Mouse (Mus musculus): ENCODE data around the gene Pum1. TPM values are rescaled to one million over a fixed set of nuclear protein-coding genes. Genes with fewer than 3 reads are reported as not detected.

Pum1 gene
- polyA plus RNA-seq (2014; fragmentation: Illumina TruSeq; extraction: RNeasy Lipid Tissue Mini Kit (QIAGEN cat#74804); ENCODE audit: low read depth, low replicate concordance), result 28.8 TPM

DNA sequence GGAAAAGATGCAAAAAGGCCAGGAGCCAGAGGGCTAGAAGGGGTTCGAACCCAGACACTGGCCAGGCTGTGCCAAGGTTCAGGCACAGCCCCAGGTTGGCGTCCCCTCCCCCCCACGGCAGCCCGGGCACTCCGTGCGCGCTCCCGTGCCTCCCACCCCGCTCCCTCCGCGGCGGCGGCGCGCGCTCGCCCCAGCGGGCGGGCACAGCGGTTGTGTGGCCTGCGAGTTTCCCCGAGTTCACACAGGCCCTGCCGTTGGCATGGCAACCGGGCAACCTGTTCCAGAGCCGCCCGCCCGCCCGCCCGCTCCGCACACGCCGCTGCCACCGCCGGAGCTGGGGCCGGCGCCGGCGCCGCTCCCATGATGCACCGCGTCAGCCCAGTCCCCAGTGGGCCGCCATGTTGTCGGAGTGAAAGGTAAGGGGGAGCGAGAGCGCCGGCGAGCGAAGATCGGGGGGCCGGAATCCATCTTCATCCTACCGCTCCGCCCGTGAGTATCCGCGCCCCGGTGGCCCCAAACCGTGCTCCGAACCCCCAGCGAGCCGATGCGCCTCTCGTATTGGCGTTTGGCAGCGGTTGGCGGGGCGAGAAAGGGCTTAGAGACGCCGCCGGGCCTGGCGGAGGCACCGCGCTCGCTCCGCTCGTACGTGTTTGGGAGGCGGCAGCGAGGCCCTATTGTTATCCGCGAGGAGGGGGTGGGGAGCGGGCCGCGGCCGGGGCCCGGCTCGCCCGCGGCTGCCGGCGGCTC, at the start of gene Pum1:
Gene Pum1, plus strand, starts transcription at position 343 of the 747 bp plus-strand sequence.

DNA sequence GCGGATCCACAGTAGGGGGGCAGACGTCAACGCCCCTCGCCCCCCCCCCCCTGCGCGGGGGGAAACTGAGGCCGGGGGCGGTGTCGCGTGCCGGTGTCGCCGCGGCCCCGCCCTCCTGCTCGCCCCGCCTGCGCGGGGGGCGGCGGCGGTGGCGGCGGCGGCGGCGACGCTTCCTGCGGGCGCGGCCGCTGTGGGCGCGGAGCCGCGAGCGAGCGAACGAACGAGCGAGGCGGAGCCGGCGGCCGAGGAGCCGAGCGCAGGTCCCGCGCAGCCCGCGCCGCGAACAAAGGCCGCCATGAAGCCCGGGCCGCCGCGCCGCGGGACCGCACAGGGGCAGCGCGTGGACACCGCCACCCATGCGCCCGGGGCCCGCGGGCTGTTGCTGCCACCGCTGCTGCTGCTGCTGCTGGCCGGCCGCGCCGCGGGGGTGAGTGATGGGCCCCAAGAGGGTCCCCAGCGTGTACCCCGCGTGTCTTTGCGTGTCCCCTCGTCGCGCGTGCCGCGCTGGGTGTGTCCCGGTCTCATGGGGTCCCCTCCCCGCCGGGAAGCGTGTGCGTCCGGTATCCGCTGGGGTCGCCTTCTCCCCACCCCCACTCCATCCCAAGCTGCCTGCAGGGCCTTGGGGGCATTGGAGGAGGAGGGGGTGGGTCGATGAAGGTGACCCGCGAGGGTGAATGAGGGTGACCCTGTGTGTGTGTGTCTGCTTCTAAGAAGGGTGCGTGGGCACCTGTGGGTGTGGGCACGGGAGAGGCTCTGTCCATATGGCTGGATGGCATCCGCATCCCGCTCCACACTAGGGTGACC, 129.5 kb downstream of the Pum1 start, which contains the start of gene Sdc3:
Gene Sdc3, plus strand, starts transcription at position 162 of the 804 bp plus-strand sequence.

Other genes starting within 250 kb of the Pum1 start
- 5.9 TPM for gene Nkain1, start 89.1 kb upstream of the Pum1 start, polyA plus RNA-seq (2014; fragmentation: Illumina TruSeq; extraction: RNeasy Lipid Tissue Mini Kit (QIAGEN cat#74804); ENCODE audit: low read depth, low replicate concordance)
- 29.2 TPM for gene Sdc3, start 129.2 kb downstream of the Pum1 start, polyA plus RNA-seq (2014; fragmentation: Illumina TruSeq; extraction: RNeasy Lipid Tissue Mini Kit (QIAGEN cat#74804); ENCODE audit: low read depth, low replicate concordance)
- 17.1 TPM for gene Laptm5, start 249.8 kb downstream of the Pum1 start, polyA plus RNA-seq (2014; fragmentation: Illumina TruSeq; extraction: RNeasy Lipid Tissue Mini Kit (QIAGEN cat#74804); ENCODE audit: low read depth, low replicate concordance)